Mouse (Mus musculus) gastrocnemius, adult 18-20 months (tissue): Measurements from ENCODE around the gene Uso1. TPM values are rescaled to one million over a fixed set of nuclear protein-coding genes. Genes with fewer than 3 reads are reported as not detected.
"Not testable (repeated sequence)": the region's sequence is repeated elsewhere in the genome, so short reads cannot be mapped to it uniquely, and the experiment has no call there.

Experiments
- DNase-seq: peaks from one replicate; pipeline ENCODE4 v3.0.0; 2021; ENCODE audit warnings: low spot score
- total RNA-seq, 2 experiments: library from RNA; stranded (reverse); gene quantifications; 2 replicates each; pipeline ENCODE4 v1.2.3; 2021

Gene Uso1
- total RNA-seq, 2 experiments from 2014 or later = 68.3 to 72.6 TPM

- no peak for DNase-seq
Measured at GRCm38 (mm10) chr5:92127141-92127625, 10.6 kb upstream of the Uso1 start.

GRCm38 (mm10) chr5:92127751-92128150, 10.0 kb upstream of the Uso1 start:
- DNase-seq = no peak

GRCm38 (mm10) chr5:92128570-92128969, 9.2 kb upstream of the Uso1 start:
- peak; percentile 19 for DNase-seq

- no peak for DNase-seq
Measured at GRCm38 (mm10) chr5:92129321-92129768, 8.4 kb upstream of the Uso1 start.

GRCm38 (mm10) chr5:92130040-92130682, 7.6 kb upstream of the Uso1 start:
- DNase-seq = no peak

GRCm38 (mm10) chr5:92132127-92132526, 5.6 kb upstream of the Uso1 start:
- no peak for DNase-seq

- not testable (repeated sequence) for DNase-seq
Measured at GRCm38 (mm10) chr5:92133006-92133405, 4.7 kb upstream of the Uso1 start.

GRCm38 (mm10) chr5:92134934-92135333, 2.8 kb upstream of the Uso1 start:
- no peak for DNase-seq

GRCm38 (mm10) chr5:92136536-92137238, 1.1 kb upstream of the Uso1 start:
- DNase-seq = no peak

GRCm38 (mm10) chr5:92138093-92138621, 419 bp downstream of the Uso1 start:
- DNase-seq = peak; percentile 68

GRCm38 (mm10) chr5:92139191-92139590, 1.5 kb downstream of the Uso1 start:
- no peak for DNase-seq

GRCm38 (mm10) chr5:92141696-92142095, 4.0 kb downstream of the Uso1 start:
- no peak for DNase-seq

- DNase-seq = no peak
Measured at GRCm38 (mm10) chr5:92142481-92142880, 4.7 kb downstream of the Uso1 start.

- no peak for DNase-seq
Measured at GRCm38 (mm10) chr5:92143665-92144064, 5.9 kb downstream of the Uso1 start.

GRCm38 (mm10) chr5:92144954-92145708, 7.4 kb downstream of the Uso1 start:
- no peak for DNase-seq

GRCm38 (mm10) chr5:92148248-92148647, 10.5 kb downstream of the Uso1 start:
- DNase-seq = no peak

- DNase-seq = no peak
Measured at GRCm38 (mm10) chr5:92149330-92149982, 11.7 kb downstream of the Uso1 start.

- no peak for DNase-seq
Measured at GRCm38 (mm10) chr5:92154861-92155260, 17.1 kb downstream of the Uso1 start.

GRCm38 (mm10) chr5:92165976-92166375, 28.2 kb downstream of the Uso1 start:
- no peak for DNase-seq

GRCm38 (mm10) chr5:92183071-92183830, 45.5 kb downstream of the Uso1 start:
- DNase-seq = no peak
